Mouse (Mus musculus): ENCODE results near the gene Ccdc102a.

The Ccdc102a gene

DNA sequence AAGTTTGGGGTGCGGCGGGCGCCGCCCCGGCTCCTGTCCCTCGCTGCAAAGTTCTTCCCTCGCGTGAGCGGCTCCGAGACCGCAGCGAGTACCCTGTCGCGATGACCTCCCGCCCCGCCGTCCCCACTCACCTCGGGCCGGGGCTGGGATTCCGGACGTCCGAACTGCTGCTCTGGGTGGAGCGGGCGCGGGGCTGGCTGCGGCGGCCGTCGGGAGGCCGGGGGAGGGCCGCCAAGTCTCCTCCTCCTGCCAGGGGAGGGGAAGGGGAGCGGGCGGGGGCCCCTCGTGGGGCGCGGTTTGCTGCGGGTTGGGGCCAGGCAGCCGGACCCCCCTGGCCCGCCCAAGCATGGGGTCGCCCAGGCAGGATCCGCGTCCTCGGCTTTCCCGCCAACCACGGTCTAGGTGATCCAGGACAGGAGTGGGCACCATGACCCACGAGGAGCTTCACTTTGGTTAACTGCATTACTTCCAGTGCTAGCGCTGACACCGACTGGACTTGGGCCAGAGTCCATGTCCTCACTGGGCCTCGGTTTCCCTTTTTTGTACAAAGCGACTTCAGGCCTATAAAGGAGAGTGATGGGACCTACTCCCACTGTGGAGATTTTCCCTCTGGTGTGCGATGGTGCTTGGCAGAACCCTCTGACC, at the start of gene Ccdc102a:
Gene Ccdc102a (minus strand): TSS at position 248 of the 645 bp plus-strand sequence.
- DNase-seq: peak; percentile 82

DNA sequence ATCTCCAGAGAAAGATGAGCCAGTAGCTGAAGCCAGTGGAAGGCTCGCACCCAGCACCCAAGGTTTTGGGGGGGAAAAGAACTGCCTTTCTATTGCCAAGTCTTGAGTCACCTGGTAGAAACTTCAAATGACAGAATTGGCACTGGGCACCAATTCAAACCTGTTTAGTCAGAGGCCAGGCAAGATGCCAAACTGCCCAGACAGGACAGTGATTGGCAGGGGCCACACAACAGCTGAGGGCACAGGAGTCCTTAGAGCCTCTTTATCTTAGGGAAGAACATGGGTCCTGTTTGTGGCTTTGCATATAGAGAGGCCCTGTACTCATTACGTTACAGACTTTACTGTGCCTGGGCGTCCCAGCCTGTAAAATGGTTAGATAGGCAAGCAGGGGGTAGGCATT, 49.7 kb upstream of the Ccdc102a start:
- DNase-seq: peak; percentile 74

DNA sequence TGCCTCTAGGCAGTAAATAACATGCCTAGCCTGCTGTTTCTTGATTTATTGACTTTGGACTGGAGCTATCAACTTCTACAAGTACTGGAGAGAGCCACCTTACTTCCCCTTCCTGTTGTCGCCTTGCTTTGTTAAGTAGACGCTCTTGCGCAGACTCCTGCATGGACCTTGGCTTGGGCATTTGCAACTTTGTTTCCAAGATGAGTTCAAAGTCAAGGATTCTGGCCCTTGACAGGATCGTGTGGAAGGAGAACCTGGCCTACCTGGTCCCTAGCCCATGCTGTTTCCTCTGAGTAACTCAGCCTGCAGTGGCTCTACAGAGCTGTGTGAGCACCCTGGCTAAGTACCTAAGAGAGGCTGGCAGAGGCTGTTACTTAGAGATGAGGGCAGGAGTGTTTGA, 49.2 kb upstream of the Ccdc102a start:
- DNase-seq: no peak

DNA sequence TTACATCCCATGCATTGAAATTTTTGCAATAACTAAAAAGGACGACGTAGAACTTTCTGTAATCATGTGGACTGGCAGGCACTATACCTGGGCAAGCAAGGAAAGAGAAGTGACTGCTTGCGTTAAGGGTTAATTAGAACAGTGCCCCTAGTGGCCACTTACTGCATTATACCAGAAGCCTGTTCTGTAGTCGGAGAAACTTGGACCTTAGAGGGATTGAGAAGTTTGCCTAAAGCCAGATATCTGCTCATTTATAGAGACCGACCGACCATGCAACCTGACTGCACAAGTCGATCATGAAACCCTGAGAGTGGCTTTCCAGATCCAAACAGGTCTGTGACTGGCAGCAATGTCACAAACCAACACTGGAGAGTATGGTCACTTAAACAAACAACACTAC, 48.7 kb upstream of the Ccdc102a start:
- DNase-seq: peak; percentile 71

DNA sequence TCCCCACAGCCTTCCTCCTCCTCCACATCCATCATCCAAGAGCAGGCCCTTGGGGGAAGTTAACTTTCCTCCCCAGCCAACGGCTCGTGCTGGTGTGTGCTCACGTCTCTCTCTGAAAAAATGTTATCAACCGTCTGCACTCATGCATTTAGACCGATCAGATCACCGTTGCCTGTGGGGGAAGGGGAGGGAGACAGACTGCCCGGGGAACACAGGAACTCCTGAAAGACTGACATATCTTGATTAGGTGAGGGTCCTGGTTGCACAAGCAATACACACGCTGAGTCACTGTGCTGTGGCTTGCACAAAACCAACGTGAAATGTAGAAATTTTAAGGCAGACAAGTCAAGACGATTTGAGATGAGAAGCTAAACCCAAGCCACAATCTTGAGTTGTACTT, 46.9 kb upstream of the Ccdc102a start:
- DNase-seq: no peak

DNA sequence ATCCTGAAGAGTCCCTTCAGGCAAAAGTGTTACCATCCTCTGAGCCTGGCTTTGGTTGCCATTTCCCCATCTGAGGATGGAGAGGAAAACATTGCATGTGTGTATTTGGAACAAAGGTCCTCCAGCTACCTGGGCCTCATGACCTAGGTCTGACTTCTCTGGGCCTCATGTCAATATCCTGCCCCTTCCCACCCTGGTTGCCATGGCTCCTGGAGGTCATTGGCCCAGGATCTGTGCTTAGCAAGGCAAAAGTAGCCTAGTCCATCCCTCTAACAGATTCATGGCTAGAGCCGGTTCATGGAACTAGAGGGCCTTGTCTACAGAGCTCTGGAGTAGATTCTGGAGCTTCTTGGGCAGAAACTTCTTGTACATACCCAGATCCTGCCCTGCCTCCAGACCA, 44.3 kb upstream of the Ccdc102a start:
- DNase-seq: no peak

DNA sequence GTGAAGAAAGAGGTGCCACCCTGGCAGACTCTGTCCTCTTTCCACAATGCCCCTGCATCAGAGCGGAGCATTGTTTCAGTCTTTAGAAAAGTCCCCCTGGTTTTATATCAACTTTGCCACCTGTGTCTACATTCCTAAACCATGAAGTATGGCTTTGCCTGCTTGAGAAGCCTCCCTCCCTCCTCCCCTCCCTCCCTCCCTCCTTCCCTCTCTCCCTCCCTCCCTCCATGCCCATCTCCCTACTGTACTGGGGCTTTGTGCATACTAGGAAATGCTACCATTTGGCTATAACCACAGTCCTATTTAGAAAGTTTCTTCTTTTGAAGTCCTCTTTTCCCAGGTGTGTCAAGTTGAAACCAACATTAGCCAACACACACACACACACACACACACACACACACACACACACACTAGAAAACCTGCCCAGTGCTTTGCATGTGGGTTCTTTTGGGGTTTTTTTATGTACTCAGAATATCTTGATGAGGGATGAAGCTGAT, 38.2 kb upstream of the Ccdc102a start:
- no peak for DNase-seq

DNA sequence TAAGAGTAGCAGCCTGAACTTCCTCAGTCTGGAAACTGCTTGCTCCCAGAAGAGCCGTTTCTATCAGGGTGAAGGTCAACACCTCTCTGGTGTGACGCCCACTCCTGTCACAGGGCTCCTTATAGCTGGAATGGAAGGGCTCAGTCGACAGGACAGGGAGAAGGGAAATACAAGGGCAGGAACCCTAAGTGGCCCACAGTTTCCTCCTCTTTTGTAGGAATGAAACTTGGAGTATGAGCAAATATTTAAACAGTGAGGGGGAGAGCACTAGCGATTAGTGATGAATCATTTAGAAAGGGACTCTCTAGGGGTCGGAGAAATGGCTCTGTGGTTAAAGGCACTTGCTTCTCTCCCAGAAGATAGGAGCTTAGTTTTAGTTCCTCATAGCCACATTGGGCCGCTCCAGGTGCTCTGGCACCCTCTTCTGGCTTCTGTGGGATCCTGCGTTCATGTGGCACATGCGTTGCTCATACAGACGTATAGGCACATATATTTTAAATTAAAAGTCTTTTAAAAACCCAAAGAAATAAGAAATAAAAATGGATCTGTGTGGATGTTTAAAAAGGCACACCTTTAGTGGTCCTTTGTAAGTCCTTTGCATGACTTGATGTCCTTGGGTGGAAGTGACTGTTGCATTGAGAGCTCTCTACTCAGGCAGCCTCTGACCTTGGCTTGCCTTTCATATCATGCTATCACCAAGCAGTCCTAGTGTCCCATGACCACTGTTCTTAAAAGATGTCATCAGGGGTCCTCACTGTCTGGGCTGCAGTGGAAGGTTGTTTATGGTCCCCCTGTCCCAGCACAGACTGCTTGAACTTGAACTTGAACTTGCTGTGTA, 37.2 kb upstream of the Ccdc102a start:
- peak; percentile 70 for DNase-seq

DNA sequence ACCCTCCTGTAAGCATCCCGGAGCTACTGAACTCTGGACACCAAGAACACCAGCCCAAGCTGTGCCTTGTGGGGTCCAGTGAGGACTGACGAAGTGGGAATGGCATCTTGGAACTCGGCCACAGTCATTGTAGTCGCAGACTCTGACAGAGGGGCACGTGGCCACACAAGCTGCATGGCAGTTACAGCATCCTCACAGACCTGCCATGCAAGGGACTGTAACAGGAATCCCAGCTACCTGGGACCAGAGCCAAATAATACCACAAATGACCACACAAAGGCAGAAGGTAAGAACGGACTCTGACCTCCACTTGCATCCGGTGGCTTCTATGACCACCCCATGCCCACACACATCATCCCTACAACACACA, 36.5 kb upstream of the Ccdc102a start:
- peak; percentile 67 for DNase-seq

DNA sequence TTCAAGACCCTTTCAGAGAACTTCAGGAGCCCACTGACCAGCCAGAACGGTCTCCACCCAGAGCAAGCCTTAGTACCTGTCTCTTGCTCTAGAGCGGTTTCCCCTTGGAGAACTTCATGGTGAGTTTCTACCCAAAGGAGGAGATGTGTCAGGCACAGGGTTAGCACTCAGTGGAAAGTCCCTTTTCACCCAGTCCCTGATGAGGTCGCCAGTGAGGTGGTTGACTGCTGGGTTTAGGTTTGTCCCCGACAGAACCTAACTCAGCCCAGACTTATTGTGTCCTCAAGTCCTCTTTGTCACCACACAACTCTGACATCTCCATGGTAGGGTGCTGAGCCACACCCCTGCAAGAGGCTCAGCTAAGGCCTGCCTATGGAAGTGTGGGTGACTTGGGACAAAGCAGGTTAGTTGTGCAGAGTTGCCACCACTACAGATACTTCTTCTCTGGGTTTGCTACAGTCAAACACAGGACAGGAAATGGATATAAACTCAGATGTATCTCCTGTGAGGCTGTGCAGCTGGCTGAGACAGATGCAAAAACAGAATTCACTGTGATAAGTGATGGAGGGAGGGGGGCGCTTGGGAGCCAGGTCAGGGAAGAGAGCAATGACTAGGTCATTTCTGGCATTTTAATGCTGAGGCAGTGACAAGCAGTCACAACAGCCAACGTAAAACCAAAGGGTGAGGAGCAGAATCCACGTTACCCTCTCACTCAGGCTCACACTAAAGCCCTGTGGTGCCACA, 35.9 kb upstream of the Ccdc102a start:
- no peak for DNase-seq

DNA sequence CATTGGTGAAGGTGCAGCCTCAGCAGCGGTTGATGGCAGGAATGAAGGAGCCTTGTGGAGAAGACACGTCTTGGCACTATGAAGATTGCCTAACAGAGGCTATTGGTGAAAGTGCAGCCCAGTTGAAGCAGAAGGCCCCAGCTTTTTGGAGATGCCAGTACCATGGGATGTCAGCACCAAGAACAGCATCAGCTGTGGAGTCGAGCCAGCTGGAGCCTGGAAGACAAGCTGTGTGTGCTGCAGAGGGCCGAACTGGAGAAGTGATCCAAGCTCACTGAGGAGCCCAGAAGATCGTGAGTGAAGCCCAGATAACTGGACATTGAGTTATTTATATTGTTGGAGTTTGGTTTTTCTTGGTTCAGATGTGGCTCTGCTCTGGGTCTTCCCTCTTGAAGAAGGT, 34.2 kb upstream of the Ccdc102a start:
- no peak for DNase-seq

DNA sequence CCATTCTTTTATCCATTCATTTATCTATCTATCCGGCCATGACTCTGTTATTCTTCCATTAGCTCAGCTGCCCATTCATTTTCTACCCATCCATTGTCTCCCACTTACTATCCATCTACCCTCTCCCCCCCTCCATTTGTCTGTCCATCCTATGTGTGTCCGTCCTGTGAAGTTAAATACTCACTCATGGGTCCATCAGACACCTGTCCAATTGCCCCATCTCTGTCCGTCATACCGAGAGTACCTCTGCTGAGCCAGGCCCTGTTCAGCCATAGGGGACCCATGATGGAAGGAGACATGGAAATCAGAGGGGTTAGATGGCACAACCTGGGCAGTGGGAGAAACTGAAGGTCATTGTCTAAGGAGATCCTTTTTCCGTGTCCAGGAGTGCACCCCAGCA, 32.6 kb upstream of the Ccdc102a start:
- DNase-seq: no peak

DNA sequence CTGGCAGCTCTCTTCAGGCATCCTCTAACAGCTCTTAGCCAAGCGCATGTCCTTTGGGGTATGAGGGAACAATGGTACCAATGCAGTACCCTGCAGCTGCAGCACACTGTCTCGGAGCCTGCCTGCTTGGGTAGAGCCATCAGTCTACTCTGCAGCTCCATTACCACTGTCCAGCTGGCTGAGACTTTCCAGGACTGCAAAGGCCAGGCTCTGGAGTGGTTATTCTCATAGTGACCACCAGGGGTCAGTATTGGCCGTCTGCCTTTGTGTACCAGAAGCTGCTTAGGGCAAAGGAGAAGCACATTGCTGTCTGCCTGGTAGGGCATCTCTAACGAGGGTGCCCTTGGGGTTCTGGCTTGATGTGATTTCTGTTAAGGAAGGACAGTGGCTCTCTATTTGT, 32.1 kb upstream of the Ccdc102a start:
- DNase-seq: peak; percentile 86

DNA sequence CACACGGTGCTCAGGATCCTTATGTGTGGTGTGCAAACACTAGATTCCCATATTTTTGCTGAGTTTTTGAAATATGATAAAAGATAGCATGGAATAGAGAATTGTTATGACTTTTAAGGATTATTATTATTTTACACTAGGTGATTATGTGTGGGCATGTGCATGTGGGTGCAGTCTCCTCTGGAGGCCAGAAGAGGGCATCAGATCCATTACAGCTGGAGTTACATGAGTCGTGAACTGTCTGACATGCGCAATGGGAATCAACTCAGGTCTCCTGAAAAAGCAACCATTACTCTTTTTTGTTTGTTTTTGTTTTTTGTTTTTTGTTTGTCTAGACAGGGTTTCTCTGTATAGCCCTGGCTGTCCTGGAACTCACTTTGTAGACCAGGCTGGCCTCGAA, 31.1 kb upstream of the Ccdc102a start:
- no peak for DNase-seq

DNA sequence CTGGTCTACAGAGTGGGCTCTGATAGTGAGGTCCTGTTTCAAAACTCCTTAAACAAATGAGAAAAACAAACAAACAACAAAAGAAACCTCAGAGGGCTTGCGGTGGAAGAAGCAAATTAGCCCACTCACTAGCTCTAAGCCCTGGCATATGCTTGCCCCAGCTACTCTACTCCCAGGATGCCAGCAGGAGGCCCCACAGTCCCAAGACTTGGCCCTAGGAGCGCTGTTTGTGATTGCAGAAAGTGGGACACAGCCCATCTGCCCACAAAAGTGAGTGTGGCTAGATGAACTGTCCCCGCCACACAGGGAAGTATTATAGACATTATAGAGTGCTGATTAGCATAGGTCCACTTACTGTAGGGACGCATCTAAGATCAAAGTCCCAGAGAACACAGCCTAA, 30.5 kb upstream of the Ccdc102a start:
- no peak for DNase-seq

DNA sequence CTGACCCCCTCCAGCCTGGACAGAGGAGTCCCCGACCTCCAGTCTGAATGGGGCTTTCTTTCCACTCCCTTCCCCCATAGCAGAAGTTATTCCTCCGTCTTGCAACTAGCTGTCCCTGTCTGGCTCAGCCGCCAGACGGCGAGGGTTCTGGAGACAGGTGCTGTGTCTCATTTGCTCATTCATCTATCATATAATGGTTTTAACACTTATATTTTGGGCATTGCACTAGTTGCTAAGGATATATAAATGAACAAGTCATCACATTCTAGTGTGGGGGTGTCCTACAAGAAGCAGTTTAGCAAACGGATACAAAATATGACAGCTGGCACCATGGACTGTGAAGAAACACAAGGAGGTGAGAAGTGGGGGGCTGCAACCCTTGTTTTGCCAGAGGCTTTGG, 27.3 kb upstream of the Ccdc102a start:
- no peak for DNase-seq

DNA sequence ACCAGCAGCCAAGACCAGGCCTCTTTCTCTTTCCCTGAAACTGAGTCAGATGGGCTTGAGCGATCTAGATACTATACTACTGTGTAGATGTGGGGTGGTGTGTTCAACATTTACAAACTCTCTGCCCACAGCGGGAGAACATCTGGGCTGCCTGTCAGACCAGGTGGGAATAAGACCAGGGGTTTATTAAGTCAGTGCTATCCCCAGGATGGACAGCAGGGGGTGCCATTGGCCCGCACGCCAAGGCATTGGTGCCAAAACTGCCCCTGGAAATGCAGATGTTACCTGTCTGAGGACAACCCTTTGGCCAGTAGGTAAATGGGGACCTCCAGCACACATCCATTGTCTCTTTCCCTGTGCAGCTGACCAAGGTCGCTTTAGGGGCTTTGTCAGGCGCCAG, 24.7 kb upstream of the Ccdc102a start:
- peak; percentile 84 for DNase-seq

DNA sequence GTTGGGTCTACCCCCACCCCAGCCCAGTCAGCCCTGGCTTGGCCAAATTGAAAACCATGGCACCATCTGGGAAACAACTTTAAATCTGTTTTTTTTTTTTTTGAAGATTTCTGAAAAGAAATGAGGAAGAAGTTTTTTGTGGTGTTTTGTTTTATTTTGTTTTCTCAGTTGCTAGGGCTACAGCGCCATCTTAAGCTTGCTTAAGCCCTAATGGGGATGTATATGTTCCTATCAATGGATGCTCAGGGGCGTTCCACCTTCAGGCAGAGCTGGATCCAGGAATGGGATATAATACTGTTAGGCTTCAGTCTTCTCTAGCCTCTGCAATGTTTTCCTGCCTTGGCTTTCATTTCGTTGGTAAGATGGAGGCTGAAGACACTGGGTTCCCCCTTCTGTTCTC, 17.3 kb upstream of the Ccdc102a start:
- no peak for DNase-seq

DNA sequence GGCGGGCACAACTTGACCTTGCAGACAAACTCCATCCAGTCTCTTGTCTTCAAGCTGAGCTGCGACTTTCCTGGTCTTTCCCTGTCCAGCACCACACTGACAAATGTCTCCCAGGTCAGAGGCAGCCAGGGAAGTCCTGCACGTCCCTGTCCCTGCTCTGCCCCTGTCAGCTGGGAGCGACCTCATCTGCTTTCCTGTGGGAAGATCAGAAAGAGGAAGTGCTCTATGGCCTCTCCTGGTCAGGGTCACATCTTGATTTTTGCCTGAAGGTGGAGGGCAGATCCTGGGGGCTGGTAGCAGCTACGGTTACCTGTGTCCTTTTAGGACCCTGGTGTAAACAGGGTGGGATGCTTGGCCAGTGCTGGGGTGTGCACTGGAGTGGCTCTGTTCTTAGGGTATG, 16.0 kb upstream of the Ccdc102a start:
- DNase-seq: no peak

DNA sequence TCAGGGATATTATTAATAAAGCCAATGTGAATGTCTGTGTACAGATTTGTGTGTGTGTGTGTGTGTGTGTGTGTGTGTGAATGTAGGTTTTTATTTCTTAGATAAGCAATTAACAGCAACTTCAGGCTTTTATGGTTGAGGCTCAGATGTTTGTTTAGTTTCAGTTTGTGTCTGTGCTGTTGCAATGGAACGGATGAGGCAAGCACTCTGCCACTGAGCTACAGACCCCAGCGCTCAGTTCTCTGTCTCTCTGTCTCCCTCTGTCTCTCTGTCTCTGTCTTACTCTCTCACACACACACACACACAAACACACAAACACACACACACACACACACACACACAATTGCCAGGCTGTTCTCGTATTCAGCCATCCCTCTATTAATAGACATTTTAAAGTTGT, 10.3 kb upstream of the Ccdc102a start:
- no peak for DNase-seq

DNA sequence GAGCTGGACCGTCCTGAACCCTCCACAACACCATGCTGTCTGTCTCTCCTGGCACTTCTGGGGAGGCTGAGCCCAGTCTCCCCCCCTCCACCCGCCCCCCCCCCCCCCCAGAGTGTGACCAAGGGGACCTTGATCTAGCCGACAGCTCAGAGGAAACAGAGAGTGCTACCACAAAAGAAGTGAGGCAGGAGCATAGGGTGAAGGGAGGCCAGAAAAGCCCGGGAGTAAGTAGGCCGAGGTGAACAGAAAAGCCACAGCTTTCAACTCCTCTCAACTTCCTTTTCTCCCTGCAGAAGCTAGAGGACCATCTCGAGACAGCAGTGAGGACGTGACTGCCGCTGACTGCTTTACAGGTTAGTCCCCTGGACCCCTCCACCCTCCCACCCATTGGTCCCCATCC, 5.5 kb upstream of the Ccdc102a start, which contains the start of gene Adgrg5:
Gene Adgrg5 (plus strand): TSS at position 290 of the 400 bp plus-strand sequence.
- DNase-seq: no peak

DNA sequence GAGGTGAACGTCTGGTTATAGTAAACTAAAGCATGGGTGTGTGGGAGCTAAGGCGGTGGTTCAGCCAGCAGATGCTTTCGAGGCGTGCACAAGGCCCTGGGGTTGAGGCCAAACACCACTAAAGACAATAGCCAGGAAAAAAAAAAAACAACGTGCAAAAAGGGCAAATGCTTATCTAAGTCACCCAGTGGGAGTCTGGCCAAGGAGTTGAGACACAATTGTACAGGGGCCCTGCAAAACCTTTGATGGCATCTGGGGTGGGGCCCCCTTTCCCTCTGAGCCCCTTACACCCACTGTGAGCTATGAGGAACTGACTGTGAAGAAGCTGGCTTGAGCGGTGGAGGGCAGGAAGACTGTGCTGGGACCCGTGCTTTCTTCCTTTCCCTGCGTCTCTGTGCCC, 4.7 kb upstream of the Ccdc102a start:
- no peak for DNase-seq

DNA sequence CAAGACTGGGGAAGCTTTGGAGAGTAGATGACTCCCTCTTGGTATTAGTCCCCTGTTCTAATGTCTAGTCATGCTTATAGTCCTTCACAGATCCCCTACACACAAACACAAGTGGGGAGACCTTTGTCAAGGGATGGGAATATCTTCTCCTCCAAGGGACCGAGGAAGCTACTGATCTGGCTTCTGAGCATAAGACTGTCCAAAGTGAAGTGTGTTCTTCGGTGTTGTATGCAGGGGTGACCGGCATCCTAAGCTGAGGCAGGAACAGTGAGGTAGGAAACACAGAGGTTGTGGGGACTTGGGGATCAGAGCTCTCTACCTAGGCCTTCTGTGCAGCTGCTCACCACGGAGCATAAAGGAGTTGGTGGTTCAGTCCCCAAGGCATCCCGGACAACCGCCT, 4.3 kb upstream of the Ccdc102a start:
- DNase-seq: no peak

DNA sequence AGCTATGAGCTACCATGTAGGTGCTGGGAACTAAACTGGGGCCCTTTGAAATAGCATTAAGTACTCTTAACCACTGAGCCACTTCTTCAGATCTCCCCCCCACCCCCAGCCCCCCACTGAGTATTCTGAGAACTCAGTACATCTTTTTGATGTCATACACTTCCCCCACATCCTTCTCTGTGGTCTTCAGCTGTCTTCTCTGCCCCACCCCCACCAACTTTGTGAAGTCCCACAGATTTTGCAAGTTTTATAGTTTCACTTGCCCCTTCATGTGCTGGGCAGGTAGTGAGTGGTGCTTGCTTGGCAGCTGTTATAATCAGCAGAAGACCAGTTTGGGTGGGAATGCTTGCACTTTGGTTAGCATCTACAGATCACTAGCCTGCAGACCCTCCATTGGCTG, 1.4 kb upstream of the Ccdc102a start:
- no peak for DNase-seq

Measured in kidney, postnatal 10 days (tissue).